Mouse (Mus musculus): ENCODE measurements around the gene Hhat.

Gene Hhat

GRCm38 (mm10) chr1:192785046-192785961 is 14.3 kb upstream of the Hhat start:
- DNase-seq (ENCODE audit: low read depth, low spot score), result peak; percentile 69

- peak; percentile 90 for DNase-seq (ENCODE audit: low read depth, low spot score)
Observed at GRCm38 (mm10) chr1:192784374-192784773, 13.4 kb upstream of the Hhat start.

GRCm38 (mm10) chr1:192781256-192781655 is 10.2 kb upstream of the Hhat start:
- DNase-seq (ENCODE audit: low read depth, low spot score), result peak; percentile 69

- DNase-seq (ENCODE audit: low read depth, low spot score), result peak; percentile 79
Observed at GRCm38 (mm10) chr1:192778869-192779514, 8.0 kb upstream of the Hhat start.

GRCm38 (mm10) chr1:192778206-192778605 is 7.2 kb upstream of the Hhat start:
- DNase-seq (ENCODE audit: low read depth, low spot score), result no peak

GRCm38 (mm10) chr1:192770130-192770494 is 911 bp downstream of the Hhat start:
- DNase-seq (ENCODE audit: low read depth, low spot score), result peak; percentile 59

GRCm38 (mm10) chr1:192765531-192765930 is 5.5 kb downstream of the Hhat start:
- no peak for DNase-seq (ENCODE audit: low read depth, low spot score)

GRCm38 (mm10) chr1:192764547-192764946 is 6.5 kb downstream of the Hhat start:
- no peak for DNase-seq (ENCODE audit: low read depth, low spot score)

GRCm38 (mm10) chr1:192762946-192763933 is 7.8 kb downstream of the Hhat start:
- no peak for DNase-seq (ENCODE audit: low read depth, low spot score)

- DNase-seq (ENCODE audit: low read depth, low spot score), result no peak
Observed at GRCm38 (mm10) chr1:192756674-192757073, 14.3 kb downstream of the Hhat start.

GRCm38 (mm10) chr1:192755685-192756606 is 15.1 kb downstream of the Hhat start:
- no peak for DNase-seq (ENCODE audit: low read depth, low spot score)

- no peak for DNase-seq (ENCODE audit: low read depth, low spot score)
Observed at GRCm38 (mm10) chr1:192755246-192755645, 15.8 kb downstream of the Hhat start.

- DNase-seq (ENCODE audit: low read depth, low spot score), result no peak
Observed at GRCm38 (mm10) chr1:192754268-192754667, 16.8 kb downstream of the Hhat start.

- DNase-seq (ENCODE audit: low read depth, low spot score), result peak; percentile 85
Observed at GRCm38 (mm10) chr1:192752659-192753601, 18.1 kb downstream of the Hhat start.

GRCm38 (mm10) chr1:192750042-192750437 is 21.0 kb downstream of the Hhat start:
- no peak for DNase-seq (ENCODE audit: low read depth, low spot score)

GRCm38 (mm10) chr1:192749270-192750041 is 21.6 kb downstream of the Hhat start:
- no peak for DNase-seq (ENCODE audit: low read depth, low spot score)

- DNase-seq (ENCODE audit: low read depth, low spot score), result no peak
Observed at GRCm38 (mm10) chr1:192746201-192746600, 24.8 kb downstream of the Hhat start.

- peak; percentile 90 for DNase-seq (ENCODE audit: low read depth, low spot score)
Observed at GRCm38 (mm10) chr1:192745240-192746101, 25.6 kb downstream of the Hhat start.
